Mouse (Mus musculus) spleen, adult 2 months (tissue): ENCODE data around the gene Enkur.

Source experiments
- CTCF ChIP-seq: fragments of 200-500 bp; IDR thresholded peaks from 2 replicates; pipeline ENCODE4 v1.5.1; 2011; ENCODE audit warnings: mild to moderate bottlenecking, inconsistent platforms; ENCODE audit not compliant: insufficient read depth, insufficient read length, insufficient replicate concordance; ENCODE audit errors: extremely low read depth
- POLR2A ChIP-seq: fragments of 200-500 bp; IDR thresholded peaks from 2 replicates; pipeline ENCODE4 v1.6.1; 2011; ENCODE audit warnings: low read depth, low read length, inconsistent platforms

DNA sequence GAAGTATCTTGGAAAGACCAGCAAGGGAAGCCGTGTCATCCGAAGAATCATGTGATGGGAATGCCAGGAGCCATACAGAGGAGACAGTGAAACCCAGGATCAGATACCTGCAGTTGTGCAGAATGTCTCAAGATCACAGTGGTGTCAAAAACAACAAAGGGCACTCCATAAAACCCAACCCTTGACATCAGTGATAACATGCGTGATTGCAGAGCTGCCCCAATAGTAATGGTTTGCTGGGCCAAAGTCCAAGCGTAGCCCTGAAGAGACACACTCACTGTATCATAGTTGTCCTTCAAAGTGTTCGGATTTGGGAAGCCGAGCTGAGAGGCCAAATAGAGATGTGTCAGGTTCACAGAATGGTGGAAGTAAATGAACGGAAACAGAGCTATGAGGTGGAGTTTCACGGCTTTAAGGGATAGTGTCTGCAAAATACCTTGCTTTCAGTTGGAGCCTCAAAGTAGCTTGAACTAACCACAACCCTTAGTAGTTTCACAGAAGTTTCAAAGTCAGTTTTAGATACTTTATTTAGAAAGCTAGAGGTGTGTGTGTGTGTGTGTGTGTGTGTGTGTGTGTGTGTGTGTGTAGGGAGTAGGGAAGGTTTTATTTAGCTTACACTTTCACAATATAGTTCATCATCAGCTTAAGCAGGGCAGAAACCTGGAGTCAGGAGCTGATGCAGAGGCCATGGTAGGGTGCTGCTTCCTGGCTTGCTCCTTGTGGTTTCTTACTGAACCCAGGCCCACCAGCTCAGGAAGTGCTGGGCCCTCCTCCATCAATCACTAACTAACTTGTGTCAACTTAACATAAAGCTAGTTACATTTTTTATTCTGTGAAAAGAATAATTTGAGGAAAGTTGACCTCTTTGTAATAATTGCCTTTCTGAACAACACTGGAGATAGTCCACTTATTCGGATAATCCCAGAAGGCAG lies 17.6 kb upstream of the Enkur start:
- TF ChIP-seq CTCF, result no peak
- no peak for TF ChIP-seq POLR2A
